Mouse (Mus musculus): ENCODE measurements around the gene Ctsh.
A peak's percentile ranks its signal among the peaks of the same experiment; 100 is the strongest.
"Not testable (repeated sequence)": the region's sequence is repeated elsewhere in the genome, so short reads cannot be mapped to it uniquely, and the experiment has no call there.

The Ctsh gene

GRCm38 (mm10) chr9:90059828-90060573 is 6.0 kb downstream of the Ctsh start:
- DNase-seq, result peak; percentile 26 to 35

GRCm38 (mm10) chr9:90060574-90060875 is 6.6 kb downstream of the Ctsh start:
- DNase-seq, result no peak

GRCm38 (mm10) chr9:90060932-90061331 is 7.0 kb downstream of the Ctsh start:
- DNase-seq, result not testable (repeated sequence)

GRCm38 (mm10) chr9:90067341-90067740 is 13.4 kb downstream of the Ctsh start:
- DNase-seq, result no peak

GRCm38 (mm10) chr9:90068786-90069185 is 14.8 kb downstream of the Ctsh start:
- DNase-seq, result no peak

GRCm38 (mm10) chr9:90069485-90069884 is 15.5 kb downstream of the Ctsh start:
- DNase-seq, result no peak

- no peak for DNase-seq
These were observed 16.2 kb downstream of the Ctsh start for GRCm38 (mm10) chr9:90070174-90070573.

- no peak for DNase-seq
These were observed 21.4 kb downstream of the Ctsh start for GRCm38 (mm10) chr9:90075336-90075735.

GRCm38 (mm10) chr9:90076131-90076530 is 22.2 kb downstream of the Ctsh start:
- no peak for DNase-seq

- peak; percentile 65 to 83 for DNase-seq
These were observed 23.0 kb downstream of the Ctsh start for GRCm38 (mm10) chr9:90076849-90077461.

GRCm38 (mm10) chr9:90081961-90082360 is 28.0 kb downstream of the Ctsh start:
- DNase-seq, result not testable (repeated sequence)

GRCm38 (mm10) chr9:90082992-90083391 is 29.0 kb downstream of the Ctsh start:
- DNase-seq, result no peak

GRCm38 (mm10) chr9:90084152-90084551 is 30.2 kb downstream of the Ctsh start:
- no peak for DNase-seq

- DNase-seq, result no peak
These were observed 31.0 kb downstream of the Ctsh start for GRCm38 (mm10) chr9:90084766-90085468.

- no peak for DNase-seq
These were observed 34.0 kb downstream of the Ctsh start for GRCm38 (mm10) chr9:90087906-90088485.

GRCm38 (mm10) chr9:90089339-90090104 is 35.6 kb downstream of the Ctsh start:
- DNase-seq, result no peak

- no peak for DNase-seq
These were observed 45.0 kb downstream of the Ctsh start for GRCm38 (mm10) chr9:90098934-90099333.

- DNase-seq, result no peak
These were observed 46.8 kb downstream of the Ctsh start for GRCm38 (mm10) chr9:90100760-90101159.

GRCm38 (mm10) chr9:90105462-90105861 is 51.5 kb downstream of the Ctsh start:
- no peak for DNase-seq

GRCm38 (mm10) chr9:90106915-90107314 is 53.0 kb downstream of the Ctsh start:
- DNase-seq, result no peak

- no peak for DNase-seq
These were observed 54.3 kb downstream of the Ctsh start for GRCm38 (mm10) chr9:90108272-90108671.

- no peak for DNase-seq
These were observed 55.4 kb downstream of the Ctsh start for GRCm38 (mm10) chr9:90109386-90109785.

GRCm38 (mm10) chr9:90113151-90113550 is 59.2 kb downstream of the Ctsh start:
- DNase-seq, result no peak
